Mouse (Mus musculus) liver, postnatal 0 days (tissue): Measurements from ENCODE around the gene 2700081O15Rik.

Experiments used
- CTCF ChIP-seq: sonication (generic); IDR thresholded peaks from 2 replicates; pipeline ENCODE4 v1.5.1; 2016; ENCODE audit warnings: antibody characterized with exemption, low read depth
- EP300 ChIP-seq: IDR thresholded peaks from 2 replicates; pipeline ENCODE4 v1.6.1; 2016; ENCODE audit warnings: antibody characterized with exemption, low read depth, mild to moderate bottlenecking

- TF ChIP-seq CTCF, result no peak
- TF ChIP-seq EP300, result no peak
Measured at GRCm38 (mm10) chr19:7438295-7438694, 20.9 kb downstream of the 2700081O15Rik start.
